Mouse (Mus musculus) liver, adult (tissue): ENCODE results near the gene Ksr2.

ENCODE experiments used
- GATA4 ChIP-seq: IDR thresholded peaks from 2 replicates; pipeline ENCODE4 v1.6.1; 2014; ENCODE audit warnings: mild to moderate bottlenecking, low read length; ENCODE audit not compliant: insufficient replicate concordance

Gene Ksr2

GRCm38 (mm10) chr5:117791875-117792274 lies 378.1 kb downstream of the Ksr2 start:
- no peak for TF ChIP-seq GATA4

GRCm38 (mm10) chr5:117800849-117801248 lies 387.0 kb downstream of the Ksr2 start:
- TF ChIP-seq GATA4: no peak

- TF ChIP-seq GATA4: no peak
These were observed 388.3 kb downstream of the Ksr2 start for GRCm38 (mm10) chr5:117802071-117802521.

- TF ChIP-seq GATA4: no peak
These were observed 389.8 kb downstream of the Ksr2 start for GRCm38 (mm10) chr5:117803551-117803950.

GRCm38 (mm10) chr5:117810930-117811329 lies 397.1 kb downstream of the Ksr2 start:
- TF ChIP-seq GATA4: no peak

GRCm38 (mm10) chr5:117818800-117819199 lies 405.0 kb downstream of the Ksr2 start:
- TF ChIP-seq GATA4: no peak

GRCm38 (mm10) chr5:117820445-117820844 lies 406.6 kb downstream of the Ksr2 start:
- TF ChIP-seq GATA4: no peak

GRCm38 (mm10) chr5:117823811-117824210 lies 410.0 kb downstream of the Ksr2 start:
- no peak for TF ChIP-seq GATA4

GRCm38 (mm10) chr5:117824486-117824885 lies 410.7 kb downstream of the Ksr2 start:
- no peak for TF ChIP-seq GATA4
